Mouse (Mus musculus) skeletal muscle tissue, adult 2 months (tissue): ENCODE data around the gene Smcr8.
A peak's percentile ranks its signal among the peaks of the same experiment; 100 is the strongest.
"Not testable (repeated sequence)": the region's sequence is repeated elsewhere in the genome, so short reads cannot be mapped to it uniquely, and the experiment has no call there.

Source experiments
- DNase-seq: peaks from one replicate; pipeline ENCODE4 v3.0.0-alpha.2; 2012; ENCODE audit warnings: low read depth, low spot score

Smcr8 gene

GRCm38 (mm10) chr11:60779673-60780189 is 2.4 kb downstream of the Smcr8 start:
- peak; percentile 57 for DNase-seq

- DNase-seq, result peak; percentile 71
Measured at GRCm38 (mm10) chr11:60784179-60784922, 7.0 kb downstream of the Smcr8 start.

GRCm38 (mm10) chr11:60787595-60787994 is 10.3 kb downstream of the Smcr8 start:
- peak; percentile 76 for DNase-seq

GRCm38 (mm10) chr11:60790472-60790871 is 13.1 kb downstream of the Smcr8 start:
- DNase-seq, result no peak

- peak; percentile 68 for DNase-seq
Measured at GRCm38 (mm10) chr11:60796342-60796741, 19.0 kb downstream of the Smcr8 start.

GRCm38 (mm10) chr11:60799977-60800376 is 22.7 kb downstream of the Smcr8 start:
- no peak for DNase-seq

- DNase-seq, result no peak
Measured at GRCm38 (mm10) chr11:60800892-60801291, 23.6 kb downstream of the Smcr8 start.

- no peak for DNase-seq
Measured at GRCm38 (mm10) chr11:60808286-60809070, 31.2 kb downstream of the Smcr8 start.

GRCm38 (mm10) chr11:60809546-60809945 is 32.2 kb downstream of the Smcr8 start:
- DNase-seq, result no peak

- DNase-seq, result no peak
Measured at GRCm38 (mm10) chr11:60810046-60810965, 33.0 kb downstream of the Smcr8 start.

GRCm38 (mm10) chr11:60811054-60811460 is 33.7 kb downstream of the Smcr8 start:
- peak; percentile 90 for DNase-seq

GRCm38 (mm10) chr11:60811618-60812017 is 34.3 kb downstream of the Smcr8 start, which contains the start of gene Shmt1:
Gene Shmt1, minus strand, starts transcription at chr11:60811718.
- not testable (repeated sequence) for DNase-seq

GRCm38 (mm10) chr11:60816398-60816797 is 39.1 kb downstream of the Smcr8 start:
- DNase-seq, result no peak

- no peak for DNase-seq
Measured at GRCm38 (mm10) chr11:60823771-60824170, 46.4 kb downstream of the Smcr8 start.

- DNase-seq, result no peak
Measured at GRCm38 (mm10) chr11:60825191-60825590, 47.9 kb downstream of the Smcr8 start.

GRCm38 (mm10) chr11:60826700-60827099 is 49.4 kb downstream of the Smcr8 start:
- DNase-seq, result no peak

- DNase-seq, result no peak
Measured at GRCm38 (mm10) chr11:60827241-60827945, 50.1 kb downstream of the Smcr8 start.

GRCm38 (mm10) chr11:60828903-60829302 is 51.6 kb downstream of the Smcr8 start:
- no peak for DNase-seq

GRCm38 (mm10) chr11:60830433-60831052 is 53.2 kb downstream of the Smcr8 start, which contains the start of gene Dhrs7b:
Gene Dhrs7b, plus strand, starts transcription at chr11:60830631.
- peak; percentile 94 for DNase-seq

GRCm38 (mm10) chr11:60836897-60837296 is 59.6 kb downstream of the Smcr8 start:
- DNase-seq, result no peak
